Mouse (Mus musculus) CD8-positive naive resting alpha-beta T cell, adult 2 months (primary cell): ENCODE results near the gene Crispld2.

ENCODE experiments used
- DNase-seq, 2 experiments: peaks; one replicate each; pipeline ENCODE4 v3.0.0; 2022; ENCODE audit warnings: low read depth in 2 of 2, low spot score in 2 of 2

Crispld2 gene

GRCm38 (mm10) chr8:119992249-119992648 is at the start of gene Crispld2:
Crispld2 (plus strand) TSS chr8:119992438.
- DNase-seq: no peak

GRCm38 (mm10) chr8:119943616-119944015 is 48.6 kb upstream of the Crispld2 start:
- DNase-seq: no peak

GRCm38 (mm10) chr8:119944096-119944811 is 48.0 kb upstream of the Crispld2 start:
- DNase-seq: peak; percentile 46 to 55

GRCm38 (mm10) chr8:119946326-119946865 is 45.8 kb upstream of the Crispld2 start:
- peak; percentile 32 to 41 for DNase-seq

GRCm38 (mm10) chr8:119947653-119948052 is 44.6 kb upstream of the Crispld2 start:
- no peak for DNase-seq

- peak; percentile 4 to 11 for DNase-seq
Measured at GRCm38 (mm10) chr8:119948340-119948739, 43.9 kb upstream of the Crispld2 start.

- no peak for DNase-seq
Measured at GRCm38 (mm10) chr8:119952282-119952681, 40.0 kb upstream of the Crispld2 start.

GRCm38 (mm10) chr8:119952747-119953146 is 39.5 kb upstream of the Crispld2 start:
- DNase-seq: no peak

GRCm38 (mm10) chr8:119955333-119955732 is 36.9 kb upstream of the Crispld2 start:
- no peak for DNase-seq

- DNase-seq: no peak
Measured at GRCm38 (mm10) chr8:119958076-119958475, 34.2 kb upstream of the Crispld2 start.

GRCm38 (mm10) chr8:119960531-119961104 is 31.6 kb upstream of the Crispld2 start:
- DNase-seq: no peak

GRCm38 (mm10) chr8:119964859-119965258 is 27.4 kb upstream of the Crispld2 start:
- DNase-seq: no peak

- DNase-seq: no peak
Measured at GRCm38 (mm10) chr8:119967435-119967834, 24.8 kb upstream of the Crispld2 start.

- DNase-seq: no peak
Measured at GRCm38 (mm10) chr8:119970169-119970568, 22.1 kb upstream of the Crispld2 start.

GRCm38 (mm10) chr8:119972558-119972957 is 19.7 kb upstream of the Crispld2 start:
- no peak for DNase-seq

- DNase-seq: no peak
Measured at GRCm38 (mm10) chr8:119978770-119979381, 13.4 kb upstream of the Crispld2 start.

GRCm38 (mm10) chr8:119981253-119981652 is 11.0 kb upstream of the Crispld2 start:
- DNase-seq: no peak

GRCm38 (mm10) chr8:119984085-119984484 is 8.2 kb upstream of the Crispld2 start:
- no peak for DNase-seq

GRCm38 (mm10) chr8:119986174-119986573 is 6.1 kb upstream of the Crispld2 start:
- DNase-seq: no peak

GRCm38 (mm10) chr8:119988087-119988486 is 4.2 kb upstream of the Crispld2 start:
- no peak for DNase-seq

GRCm38 (mm10) chr8:119994114-119994513 is 1.9 kb downstream of the Crispld2 start:
- no peak for DNase-seq

- no peak for DNase-seq
Measured at GRCm38 (mm10) chr8:119994556-119994955, 2.3 kb downstream of the Crispld2 start.
